Mouse (Mus musculus) layer of hippocampus, adult 2 months (tissue): ENCODE measurements at regions not wholly inside any gene's neighbourhood (a gene's known extent, or its start where the extent isn't known, plus 50 kb on each side); places are given as distances from the start of the nearest gene placed in this dataset.
A peak's percentile ranks its signal among the peaks of the same experiment; 100 is the strongest.
"Not testable (repeated sequence)": the region's sequence is repeated elsewhere in the genome, so short reads cannot be mapped to it uniquely, and the experiment has no call there.

Experiments
- DNase-seq, 2 experiments: peaks; one replicate each; pipeline ENCODE4 v3.0.0; 2022; ENCODE audit warnings: low spot score in 2 of 2
- H3K27ac ChIP-seq: fragments of 200-600 bp; 2 replicates; pipeline ENCODE4 v1.8.1; 2022
- H3K4me3 ChIP-seq: fragments of 200-600 bp; 2 replicates; pipeline ENCODE4 v1.8.1; 2022; ENCODE audit warnings: mild to moderate bottlenecking
- CTCF ChIP-seq: fragments of 200-600 bp; conservative IDR thresholded peaks from 2 replicates; pipeline ENCODE4 v1.8.1; 2022; ENCODE audit warnings: antibody characterized with exemption, mild to moderate bottlenecking, moderate library complexity

- no peak overlapping the region for H3K27ac ChIP-seq
- TF ChIP-seq CTCF: no peak
- no peak for DNase-seq
- peak overlapping the region; percentile 28; the same call in 1 of the 2 replicates for H3K4me3 ChIP-seq
These were observed 347.4 kb upstream of the Pou3f2 start for GRCm38 (mm10) chr4:22835381-22836123.

GRCm38 (mm10) chr4:22833851-22834440 lies 345.8 kb upstream of the Pou3f2 start:
- no peak for DNase-seq
- Histone ChIP-seq H3K27ac (no peak overlapping the region), H3K4me3 (no peak overlapping the region)
- TF ChIP-seq CTCF: no peak

- no peak overlapping the region for H3K27ac ChIP-seq
These were observed 315.5 kb upstream of the Pou3f2 start for GRCm38 (mm10) chr4:22803665-22804064.

GRCm38 (mm10) chr4:22792826-22793225 lies 304.7 kb upstream of the Pou3f2 start:
- TF ChIP-seq CTCF: no peak
- Histone ChIP-seq H3K4me3 (no peak overlapping the region), H3K27ac (no peak overlapping the region)
- DNase-seq: no peak

More at GRCm38 (mm10) chr4:22803665-22804064, 315.5 kb upstream of the Pou3f2 start:
- TF ChIP-seq CTCF: no peak
- DNase-seq: no peak
- no peak overlapping the region for H3K4me3 ChIP-seq

- Histone ChIP-seq H3K4me3 (no peak overlapping the region), H3K27ac (no peak overlapping the region)
- no peak for TF ChIP-seq CTCF
- no peak for DNase-seq
These were observed 299.7 kb upstream of the Pou3f2 start for GRCm38 (mm10) chr4:22787866-22788265.

- not testable (repeated sequence) for H3K27ac ChIP-seq, DNase-seq
These were observed 274.9 kb upstream of the Pou3f2 start for GRCm38 (mm10) chr4:22763026-22763425.

More at GRCm38 (mm10) chr4:22763026-22763425, 274.9 kb upstream of the Pou3f2 start:
- not testable (repeated sequence) for H3K4me3 ChIP-seq
